Mouse (Mus musculus): ENCODE measurements around the gene Tspo. TPM values are rescaled to one million over a fixed set of nuclear protein-coding genes. Genes with fewer than 3 reads are reported as not detected.

The Tspo gene
- polyA plus RNA-seq, 1 experiment from 2014 or later: 118 TPM

DNA sequence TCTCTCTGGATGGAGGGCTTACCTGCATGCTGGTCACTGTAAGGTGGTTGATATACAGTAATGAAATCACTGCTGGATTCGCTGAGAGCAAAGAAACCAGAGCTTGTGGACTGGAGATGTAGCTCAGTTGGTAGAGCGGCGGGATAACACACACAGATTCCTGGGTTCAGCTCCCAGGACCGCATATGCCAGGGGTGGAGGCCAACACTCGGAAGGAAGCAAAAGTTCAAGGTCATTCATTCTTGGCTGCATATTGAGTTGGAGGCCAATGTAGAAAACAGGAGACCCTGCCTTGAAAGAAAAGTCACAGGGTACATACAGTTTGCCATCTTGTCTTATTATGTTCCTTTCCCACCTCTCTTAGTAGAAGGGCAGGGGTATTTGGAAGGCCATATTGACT is 33.6 kb upstream of the Tspo start:
- no peak overlapping the region for H3K4me2 ChIP-seq
- peaks cover 20% of the 10 kb centered on the region for H3K4me1 ChIP-seq
- no peak for ATAC-seq (ENCODE audit: insufficient read depth, low FRiP score, low read depth)
- no peak overlapping the region; the same call in 1 of the 2 replicates for H3K27ac ChIP-seq
- WGBS: 82% methylated on average over 5 of the region's 5 CpGs
- no peak overlapping the region for H3K4me3 ChIP-seq (replicated peaks)
- H3K36me3 ChIP-seq: no peaks in the 10 kb centered on the region
- H3K9me3 ChIP-seq: no peaks in the 10 kb centered on the region
- H3K27me3 ChIP-seq (replicated peaks): peaks cover 32% of the 10 kb centered on the region
- no peak overlapping the region for H3K9ac ChIP-seq

DNA sequence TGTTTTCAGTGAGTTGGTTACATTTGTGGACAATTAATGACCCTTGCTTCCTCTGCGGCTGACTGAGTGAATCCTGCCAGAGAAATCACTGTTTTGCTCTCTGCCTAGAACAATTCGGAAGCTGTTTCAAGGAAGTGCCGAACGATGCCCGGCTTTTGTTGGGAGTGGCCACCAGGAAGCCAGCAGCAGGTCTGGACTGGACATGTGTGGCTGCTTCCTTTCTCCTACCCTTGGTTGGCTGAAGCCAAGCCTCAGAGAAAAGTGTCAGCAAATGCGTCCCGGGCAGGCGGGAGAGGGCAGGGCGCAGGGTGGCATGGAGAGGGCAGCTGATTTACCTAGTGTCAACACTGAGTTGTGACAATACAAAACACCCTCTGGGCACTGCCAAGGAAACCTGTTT is 33.2 kb upstream of the Tspo start:
- Histone ChIP-seq H3K4me2 (no peak overlapping the region), H3K9me3 (no peaks in the 10 kb centered on the region), H3K27me3 (replicated peaks) (peaks cover 30% of the 10 kb centered on the region), H3K36me3 (no peaks in the 10 kb centered on the region), H3K4me1 (peaks cover 20% of the 10 kb centered on the region), H3K9ac (no peak overlapping the region), H3K4me3 (replicated peaks) (no peak overlapping the region), H3K27ac (peak overlapping the region; percentile 65; the same call in 1 of the 2 replicates)
- 69% methylated on average over 9 of the region's 9 CpGs for WGBS
- no peak for ATAC-seq (ENCODE audit: insufficient read depth, low FRiP score, low read depth)

GRCm38 (mm10) chr15:83530688-83531087 is 32.7 kb upstream of the Tspo start:
- 58% methylated on average over 6 of the region's 6 CpGs for WGBS
- Histone ChIP-seq H3K4me3 (replicated peaks) (no peak overlapping the region), H3K27ac (peak overlapping the region; percentile 65), H3K9me3 (no peaks in the 10 kb centered on the region), H3K4me1 (peaks cover 19% of the 10 kb centered on the region), H3K27me3 (replicated peaks) (peaks cover 26% of the 10 kb centered on the region), H3K36me3 (no peaks in the 10 kb centered on the region), H3K9ac (no peak overlapping the region), H3K4me2 (no peak overlapping the region)
- no peak for ATAC-seq (ENCODE audit: insufficient read depth, low FRiP score, low read depth)

DNA sequence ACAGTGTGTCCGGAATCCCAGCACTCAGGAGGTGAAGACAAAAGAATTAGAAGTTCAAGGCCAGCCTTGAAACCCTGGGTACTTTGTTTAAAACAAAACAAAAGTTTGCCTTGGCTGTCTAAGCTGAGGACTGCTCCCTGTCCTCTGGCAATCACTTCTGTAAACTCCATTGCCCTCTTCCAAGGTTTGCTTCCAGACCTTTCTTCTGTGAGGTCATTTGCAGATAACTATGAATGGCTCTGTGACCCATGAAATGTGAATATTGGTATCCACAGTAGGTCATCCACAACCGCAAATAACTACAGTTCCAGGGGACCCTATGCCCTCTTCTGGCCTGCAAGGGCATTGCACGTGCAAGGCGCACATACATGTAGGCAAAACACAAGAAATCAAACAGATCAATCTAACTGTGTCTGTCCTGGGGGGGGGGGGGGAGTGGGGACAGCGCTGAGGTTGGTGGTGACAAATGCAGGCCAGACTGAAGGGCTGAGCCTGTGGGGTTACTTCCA is 31.4 kb upstream of the Tspo start:
- no peak overlapping the region for H3K9ac ChIP-seq
- WGBS: 82% methylated on average over 5 of the region's 5 CpGs

DNA sequence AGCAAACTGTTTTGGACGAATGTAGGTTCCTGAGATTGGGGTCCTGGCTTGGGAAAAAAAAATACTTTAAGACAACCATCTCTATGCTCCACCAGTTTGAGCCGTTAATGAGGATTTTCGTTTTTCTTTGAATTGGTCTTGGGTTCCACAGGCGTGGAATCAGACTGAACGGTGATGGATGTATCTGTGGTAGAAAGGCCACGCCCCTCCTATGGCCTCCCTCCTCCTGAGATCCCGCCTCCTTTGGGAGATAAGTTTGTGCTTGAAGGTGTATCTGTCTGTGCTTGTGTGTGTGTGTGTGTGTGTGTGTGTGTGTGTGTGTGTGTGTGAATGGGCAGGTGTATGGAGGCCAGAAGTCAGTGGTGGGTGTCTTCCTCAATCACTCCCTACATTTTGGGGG is 30.8 kb upstream of the Tspo start:
- H3K4me1 ChIP-seq: 0 out of 2 replicates have a peak, but pooled peaks cover 3% of the 10 kb centered on the region
- peaks cover 6% of the 10 kb centered on the region for H3K27me3 ChIP-seq (replicated peaks)
- H3K36me3 ChIP-seq: no peaks in the 10 kb centered on the region
- no peaks in the 10 kb centered on the region for H3K9me3 ChIP-seq
- H3K27ac ChIP-seq: no peak overlapping the region
- WGBS: 69% methylated on average over 7 of the region's 7 CpGs
- H3K9ac ChIP-seq: no peak overlapping the region
- ATAC-seq (ENCODE audit: insufficient read depth, low FRiP score, low read depth): no peak
- H3K4me2 ChIP-seq: no peak overlapping the region
- no peak overlapping the region for H3K4me3 ChIP-seq (replicated peaks)

More for the DNA sequence above, 31.4 kb upstream of the Tspo start:
- Histone ChIP-seq H3K27ac (no peak overlapping the region), H3K27me3 (replicated peaks) (peaks cover 12% of the 10 kb centered on the region), H3K9me3 (no peaks in the 10 kb centered on the region), H3K4me1 (peaks cover 6% of the 10 kb centered on the region; the same call in 1 of the 2 replicates), H3K36me3 (no peaks in the 10 kb centered on the region), H3K4me2 (no peak overlapping the region), H3K4me3 (replicated peaks) (no peak overlapping the region)
- ATAC-seq (ENCODE audit: insufficient read depth, low FRiP score, low read depth): no peak

- Histone ChIP-seq H3K4me3 (replicated peaks) (no peak overlapping the region), H3K4me1 (0 out of 2 replicates have a peak, but pooled peaks cover 3% of the 10 kb centered on the region), H3K4me2 (no peak overlapping the region), H3K36me3 (no peaks in the 10 kb centered on the region), H3K9me3 (no peaks in the 10 kb centered on the region), H3K9ac (no peak overlapping the region), H3K27me3 (replicated peaks) (no peaks in the 10 kb centered on the region), H3K27ac (no peak overlapping the region; the same call in 1 of the 2 replicates)
- ATAC-seq (ENCODE audit: insufficient read depth, low FRiP score, low read depth): peak; percentile 45; the same call in 1 of the 2 replicates
- 56% methylated on average over 17 of the region's 17 CpGs for WGBS
Observed at GRCm38 (mm10) chr15:83534960-83535889, 28.2 kb upstream of the Tspo start.

DNA sequence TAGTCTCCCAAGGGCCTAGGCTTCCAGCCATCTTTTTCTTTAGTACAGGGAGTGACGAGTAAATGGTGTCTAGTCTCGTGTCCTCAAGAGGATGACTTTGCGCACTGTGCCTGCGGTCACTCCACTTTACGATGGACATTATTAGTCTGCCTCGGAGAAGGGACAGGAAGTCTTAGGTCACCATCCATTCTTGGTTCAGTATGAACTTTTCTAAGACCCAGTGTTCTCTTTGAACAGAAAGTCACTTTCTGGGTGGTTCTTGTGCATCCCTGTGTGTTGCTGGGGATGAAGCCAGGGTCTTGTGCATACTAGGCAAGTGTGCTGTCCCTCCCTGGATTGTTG is 27.5 kb upstream of the Tspo start:
- 88% methylated on average over 6 of the region's 6 CpGs for WGBS
- H3K9ac ChIP-seq: no peak overlapping the region
- no peaks in the 10 kb centered on the region for H3K9me3 ChIP-seq
- H3K36me3 ChIP-seq: no peaks in the 10 kb centered on the region
- H3K4me1 ChIP-seq: no peaks in the 10 kb centered on the region
- ATAC-seq (ENCODE audit: insufficient read depth, low FRiP score, low read depth): no peak
- no peak overlapping the region for H3K27ac ChIP-seq
- no peaks in the 10 kb centered on the region for H3K27me3 ChIP-seq (replicated peaks)
- no peak overlapping the region for H3K4me3 ChIP-seq (replicated peaks)
- H3K4me2 ChIP-seq: no peak overlapping the region

DNA sequence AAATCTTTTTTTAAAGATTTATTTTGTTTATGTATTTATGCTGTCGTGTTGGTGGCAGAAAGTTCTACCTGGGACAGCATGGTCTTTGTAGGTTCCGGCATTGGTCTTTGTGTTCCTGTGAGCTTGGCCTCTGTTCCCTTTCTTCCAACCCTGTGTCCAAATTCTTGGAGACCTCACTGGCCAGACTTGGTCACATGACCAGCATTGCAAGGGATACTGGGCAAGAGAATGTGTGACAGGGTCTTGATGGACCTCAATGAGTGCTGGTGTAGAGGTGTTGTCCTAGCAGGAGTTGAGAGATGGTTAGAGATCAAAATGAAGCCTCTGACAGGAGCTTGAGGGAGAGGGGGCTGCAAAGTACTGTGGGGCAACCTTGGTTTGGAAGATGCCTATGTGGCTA is 24.5 kb upstream of the Tspo start:
- Histone ChIP-seq H3K36me3 (no peaks in the 10 kb centered on the region), H3K4me2 (no peak overlapping the region), H3K27ac (no peak overlapping the region), H3K27me3 (replicated peaks) (no peaks in the 10 kb centered on the region), H3K4me1 (no peaks in the 10 kb centered on the region), H3K4me3 (replicated peaks) (no peak overlapping the region), H3K9ac (no peak overlapping the region), H3K9me3 (no peaks in the 10 kb centered on the region)
- WGBS: 86% methylated on average over 2 of the region's 2 CpGs
- no peak for ATAC-seq (ENCODE audit: insufficient read depth, low FRiP score, low read depth)

DNA sequence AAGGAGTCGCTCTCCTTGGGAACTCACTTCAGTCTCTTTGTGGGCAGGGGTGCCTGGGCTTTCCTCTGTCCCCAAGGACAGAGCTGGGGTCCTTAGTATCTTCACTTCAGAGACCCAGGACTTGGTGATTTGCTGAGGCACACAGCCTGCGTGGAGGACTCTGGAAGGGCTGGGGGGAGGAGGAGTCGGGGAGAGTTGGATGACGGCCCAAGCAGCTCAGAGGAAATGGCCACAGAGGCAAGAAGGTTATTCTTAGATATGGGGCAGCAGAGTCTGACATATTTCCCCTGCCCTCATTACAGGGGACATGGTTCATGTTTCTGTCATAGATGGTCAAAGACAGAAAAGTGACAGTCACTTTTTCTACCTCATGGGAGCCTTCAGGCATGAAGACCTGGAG is 23.5 kb upstream of the Tspo start:
- H3K9ac ChIP-seq: no peak overlapping the region
- H3K36me3 ChIP-seq: no peaks in the 10 kb centered on the region
- no peaks in the 10 kb centered on the region for H3K4me1 ChIP-seq
- no peak overlapping the region for H3K4me2 ChIP-seq
- no peaks in the 10 kb centered on the region for H3K9me3 ChIP-seq
- no peak overlapping the region for H3K4me3 ChIP-seq (replicated peaks)
- H3K27me3 ChIP-seq (replicated peaks): no peaks in the 10 kb centered on the region
- H3K27ac ChIP-seq: no peak overlapping the region
- no peak for ATAC-seq (ENCODE audit: insufficient read depth, low FRiP score, low read depth)
- 51% methylated on average over 4 of the region's 4 CpGs for WGBS

- Histone ChIP-seq H3K4me3 (replicated peaks) (no peak overlapping the region), H3K9ac (no peak overlapping the region)
- 0 out of 2 replicates have a peak, but pooled peaks have one; percentile 18 for ATAC-seq (ENCODE audit: insufficient read depth, low FRiP score, low read depth)
Observed at GRCm38 (mm10) chr15:83541647-83542287, 21.6 kb upstream of the Tspo start.

DNA sequence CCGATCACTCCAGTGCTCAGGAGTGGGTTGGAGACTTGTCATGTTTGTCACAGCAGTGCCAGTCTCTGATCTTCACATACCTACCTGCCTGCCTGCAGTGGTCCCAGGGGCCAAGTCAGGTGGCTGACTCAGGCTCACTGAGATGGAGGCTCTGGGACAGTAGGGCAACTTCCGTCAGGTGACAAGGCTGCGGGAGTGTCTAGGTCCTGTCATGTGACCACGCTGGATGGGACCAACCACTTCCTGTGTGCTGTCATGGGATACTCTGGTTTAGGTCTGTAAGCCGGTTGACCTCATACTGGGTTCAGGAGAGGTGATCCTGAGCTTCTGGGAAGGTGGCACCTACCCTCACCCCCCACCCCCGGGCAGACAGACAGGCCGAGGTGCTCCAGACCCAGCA is 17.4 kb upstream of the Tspo start:
- Histone ChIP-seq H3K4me1 (0 out of 2 replicates have a peak, but pooled peaks cover 3% of the 10 kb centered on the region), H3K27ac (no peak overlapping the region), H3K9me3 (no peaks in the 10 kb centered on the region), H3K4me3 (replicated peaks) (no peak overlapping the region), H3K4me2 (no peak overlapping the region), H3K9ac (no peak overlapping the region), H3K27me3 (replicated peaks) (no peaks in the 10 kb centered on the region), H3K36me3 (peaks cover 45% of the 10 kb centered on the region)
- ATAC-seq (ENCODE audit: insufficient read depth, low FRiP score, low read depth): no peak
- 85% methylated on average over 7 of the region's 7 CpGs for WGBS

More at GRCm38 (mm10) chr15:83541647-83542287, 21.6 kb upstream of the Tspo start:
- no peak overlapping the region for H3K4me2 ChIP-seq
- no peaks in the 10 kb centered on the region for H3K4me1 ChIP-seq
- H3K36me3 ChIP-seq: peaks cover 8% of the 10 kb centered on the region; the same call in 1 of the 2 replicates
- H3K9me3 ChIP-seq: no peaks in the 10 kb centered on the region
- H3K27ac ChIP-seq: no peak overlapping the region
- no peaks in the 10 kb centered on the region for H3K27me3 ChIP-seq (replicated peaks)
- 72% methylated on average over 9 of the region's 9 CpGs for WGBS

DNA sequence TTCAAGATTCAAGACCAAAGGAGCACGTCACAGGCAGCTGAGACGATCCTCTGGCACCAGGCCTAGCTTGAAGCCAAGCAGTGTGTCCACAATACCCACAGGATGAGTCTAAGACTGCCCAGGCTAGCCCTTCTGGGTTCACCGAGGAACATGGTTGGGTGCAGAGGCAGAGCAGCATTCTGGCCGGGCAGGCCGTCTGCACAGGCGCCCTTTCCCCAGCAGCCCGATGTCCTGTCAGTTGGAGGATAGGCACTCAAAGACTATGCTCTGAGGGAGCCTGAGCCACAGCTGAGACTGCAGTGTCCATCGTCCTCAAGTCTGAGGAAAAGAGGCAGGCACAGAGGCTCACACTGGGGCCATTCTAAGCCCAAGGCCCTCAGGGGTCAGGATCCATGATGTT is 16.2 kb upstream of the Tspo start:
- Histone ChIP-seq H3K4me1 (0 out of 2 replicates have a peak, but pooled peaks cover 3% of the 10 kb centered on the region), H3K4me2 (no peak overlapping the region), H3K27ac (no peak overlapping the region), H3K9ac (no peak overlapping the region), H3K27me3 (replicated peaks) (no peaks in the 10 kb centered on the region), H3K4me3 (replicated peaks) (no peak overlapping the region), H3K36me3 (peaks cover 47% of the 10 kb centered on the region), H3K9me3 (no peaks in the 10 kb centered on the region)
- WGBS: 89% methylated on average over 8 of the region's 8 CpGs
- ATAC-seq (ENCODE audit: insufficient read depth, low FRiP score, low read depth): no peak

Data from stomach, embryonic 15.5 days (tissue).